Mouse (Mus musculus): ENCODE data around the gene Bpifc. TPM values are rescaled to one million over a fixed set of nuclear protein-coding genes. Genes with fewer than 3 reads are reported as not detected.

Gene Bpifc
- total RNA-seq, 1 experiment from 2014 or later, result not detected

Other genes starting within 250 kb of the Bpifc start
- 20.9 to 27.3 TPM (median 24.2 TPM) in 3 replicates for gene Pwp1, start 182.4 kb downstream of the Bpifc start, total RNA-seq (2017)
- 31.5 to 47.4 TPM (median 47.1 TPM) in 3 replicates for gene Prdm4, start 94.8 kb downstream of the Bpifc start, total RNA-seq (2017)
- gene Ascl4, start 84.2 kb downstream of the Bpifc start, total RNA-seq (2017), result not detected in 3 replicates
- 93.9 to 104 TPM (median 99.3 TPM) in 3 replicates for gene Rtcb, start 54.1 kb downstream of the Bpifc start, total RNA-seq (2017)
- gene Fbxo7, start 10.1 kb upstream of the Bpifc start, total RNA-seq (2017), result 12.6 to 20.6 TPM (median 16.5 TPM) in 3 replicates

Measured in monocyte, adult 5-6 weeks (primary cell).